Mouse (Mus musculus) gastrocnemius, adult 2 months (tissue): ENCODE data around the gene Fam71e2. TPM values are rescaled to one million over a fixed set of nuclear protein-coding genes. Genes with fewer than 3 reads are reported as not detected.

ENCODE experiments used
- DNase-seq: peaks from one replicate; pipeline ENCODE4 v3.0.0; 2022
- H3K27ac ChIP-seq: fragments of 200-600 bp; 2 replicates; pipeline ENCODE4 v1.8.1; 2022; ENCODE audit warnings: mild to moderate bottlenecking
- H3K4me3 ChIP-seq: fragments of 200-600 bp; 2 replicates; pipeline ENCODE4 v1.8.1; 2022; ENCODE audit warnings: mild to moderate bottlenecking, moderate library complexity
- CTCF ChIP-seq: fragments of 200-600 bp; IDR thresholded peaks from 2 replicates; pipeline ENCODE4 v1.8.1; 2022; ENCODE audit warnings: antibody characterized with exemption, mild to moderate bottlenecking, moderate library complexity
- intact Hi-C: fragments of 180-260 bp; cut with DNase I; formaldehyde crosslinking; loops from one replicate; pipeline ENCODE4 v1.15.1; 2025
- total RNA-seq, 2 experiments: library from RNA; stranded (reverse); gene quantifications; 2 replicates each; pipeline ENCODE4 v1.2.3; 2021

The Fam71e2 gene
- total RNA-seq, 2 experiments from 2014 or later = not detected

DNA sequence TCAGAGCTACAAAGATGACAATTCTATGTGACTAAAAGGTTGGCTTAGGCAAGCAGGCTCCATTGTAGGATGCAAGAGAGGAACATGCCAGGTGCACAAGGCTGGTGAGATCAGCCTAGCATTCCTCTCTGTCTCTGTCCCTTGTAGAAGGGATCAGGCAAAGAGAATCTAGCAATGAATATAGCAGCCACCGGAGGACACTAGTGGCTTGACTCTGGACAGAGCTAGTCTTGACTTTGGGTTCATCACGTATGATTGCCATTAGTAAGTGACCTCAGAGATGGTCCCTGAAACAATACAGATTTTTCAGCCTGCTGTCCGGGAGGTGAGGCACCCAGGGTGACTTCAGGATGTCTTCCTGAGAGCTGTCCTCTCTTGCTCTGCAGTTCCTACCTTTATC, 58.5 kb downstream of the Fam71e2 start:
- H3K4me3 ChIP-seq = no peak overlapping the region
- no peak overlapping the region for H3K27ac ChIP-seq
- intact Hi-C loops = no loop called here
- TF ChIP-seq CTCF = no peak; the same call in 1 of the 2 replicates
- DNase-seq = no peak

DNA sequence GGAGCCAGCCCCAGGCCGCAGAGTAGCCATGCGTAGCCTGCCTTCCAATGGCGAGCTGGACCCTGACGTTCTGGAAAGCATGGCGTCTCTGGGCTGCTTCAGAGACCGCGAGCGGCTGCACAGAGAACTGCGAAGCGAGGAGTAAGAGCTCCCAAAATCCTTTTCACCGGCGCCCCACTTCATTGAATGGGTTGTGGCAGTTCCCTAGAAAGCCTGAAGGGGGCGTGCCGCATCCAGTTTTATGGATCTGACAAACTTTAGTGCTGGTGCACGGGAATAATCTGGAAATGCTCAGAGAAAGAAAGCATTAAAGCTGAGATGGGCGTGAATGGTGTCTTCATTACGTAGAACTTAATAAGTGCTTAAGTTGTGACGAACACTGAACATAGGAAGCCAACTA, 66.0 kb downstream of the Fam71e2 start:
- Histone ChIP-seq H3K27ac (no peak overlapping the region), H3K4me3 (no peak overlapping the region)
- intact Hi-C loops = no loop called here
- DNase-seq = no peak
- peak; percentile 66 for TF ChIP-seq CTCF

Other genes with a start within 250 kb of the Fam71e2 start
- gene Tnni3, start 247.1 kb downstream of the Fam71e2 start, total RNA-seq = under 1 TPM in 1 of 2 experiments, not detected in 1; 0.41 TPM
- gene Dnaaf3, start 238.8 kb downstream of the Fam71e2 start, total RNA-seq = not detected
- gene Syt5, start 223.8 kb downstream of the Fam71e2 start, total RNA-seq = not detected
- not detected for gene Ptprh, start 167.3 kb downstream of the Fam71e2 start, total RNA-seq
- 1 to 10 TPM; 2.6 to 3.3 TPM for gene Tmem86b, start 139.9 kb downstream of the Fam71e2 start, total RNA-seq
- 10 to 100 TPM; 45.0 to 51.2 TPM for gene Ppp6r1, start 112.3 kb downstream of the Fam71e2 start, total RNA-seq
- gene Hspbp1, start 86.2 kb downstream of the Fam71e2 start, total RNA-seq = 10 to 100 TPM; 23.4 to 29.8 TPM
- under 1 TPM; 0.48 to 0.75 TPM for gene Brsk1, start 80.7 kb downstream of the Fam71e2 start, total RNA-seq
- gene Tmem150b, start 46.1 kb downstream of the Fam71e2 start, total RNA-seq = under 1 TPM in 1 of 2 experiments, not detected in 1; 0.22 TPM
- gene Kmt5c, start 31.2 kb downstream of the Fam71e2 start, total RNA-seq = 10 to 100 TPM in 1 of 2 experiments, 1 to 10 TPM in 1; 8.0 to 11.5 TPM
- gene Cox6b2, start 18.2 kb downstream of the Fam71e2 start, total RNA-seq = under 1 TPM; 0.51 to 0.78 TPM
- gene Il11, start 11.6 kb upstream of the Fam71e2 start, total RNA-seq = not detected
- gene Tmem190, start 11.6 kb upstream of the Fam71e2 start, total RNA-seq = not detected
- gene Tmem238, start 18.4 kb upstream of the Fam71e2 start, total RNA-seq = 10 to 100 TPM in 1 of 2 experiments, 1 to 10 TPM in 1; 8.0 to 10.6 TPM
- gene Rpl28, start 21.6 kb upstream of the Fam71e2 start, total RNA-seq = 100 to 1,000 TPM; 483 to 569 TPM
- 10 to 100 TPM; 76.4 to 82.7 TPM for gene Ube2s, start 41.3 kb upstream of the Fam71e2 start, total RNA-seq
- not detected for gene Shisa7, start 73.4 kb upstream of the Fam71e2 start, total RNA-seq
- 1 to 10 TPM; 3.9 TPM for gene Isoc2b, start 99.0 kb upstream of the Fam71e2 start, total RNA-seq
- 10 to 100 TPM; 26.4 to 33.5 TPM for gene Isoc2a, start 105.9 kb upstream of the Fam71e2 start, total RNA-seq
- under 1 TPM; 0.17 to 0.38 TPM for gene Gm36210, start 135.2 kb upstream of the Fam71e2 start, total RNA-seq
- gene Zfp628, start 143.9 kb upstream of the Fam71e2 start, total RNA-seq = 10 to 100 TPM in 1 of 2 experiments, 1 to 10 TPM in 1; 8.5 to 10.7 TPM
- 1 to 10 TPM; 2.7 to 5.9 TPM for gene Nat14, start 150.7 kb upstream of the Fam71e2 start, total RNA-seq
- gene Ssc5d, start 154.5 kb upstream of the Fam71e2 start, total RNA-seq = 1 to 10 TPM; 4.3 to 8.7 TPM
- 10 to 100 TPM; 36.7 to 77.0 TPM for gene Sbk2, start 193.1 kb upstream of the Fam71e2 start, total RNA-seq
- 1 to 10 TPM in 1 of 2 experiments, under 1 TPM in 1; 0.46 to 5.2 TPM for gene Sbk3, start 199.9 kb upstream of the Fam71e2 start, total RNA-seq
- gene Zfp579, start 224.9 kb upstream of the Fam71e2 start, total RNA-seq = 1 to 10 TPM; 8.8 to 9.5 TPM
- gene Zfp524, start 243.1 kb upstream of the Fam71e2 start, total RNA-seq = 10 to 100 TPM in 1 of 2 experiments, 1 to 10 TPM in 1; 6.5 to 10.4 TPM
- 10 to 100 TPM; 23.2 to 23.3 TPM for gene Fiz1, start 243.4 kb upstream of the Fam71e2 start, total RNA-seq
- not detected for gene Gm44973, start 244.2 kb upstream of the Fam71e2 start, total RNA-seq
- gene Zfp865, start 249.1 kb upstream of the Fam71e2 start, total RNA-seq = 10 to 100 TPM; 12.9 to 15.6 TPM
- not detected for gene Ccdc106, start 249.3 kb upstream of the Fam71e2 start, total RNA-seq